Mouse (Mus musculus) spleen, adult 2 months (tissue): ENCODE measurements around the gene Tmx2.

Experiments
- CTCF ChIP-seq: fragments of 200-500 bp; IDR thresholded peaks from 2 replicates; pipeline ENCODE4 v1.5.1; 2011; ENCODE audit warnings: mild to moderate bottlenecking, inconsistent platforms; ENCODE audit not compliant: insufficient read depth, insufficient read length, insufficient replicate concordance; ENCODE audit errors: extremely low read depth
- POLR2A ChIP-seq: fragments of 200-500 bp; IDR thresholded peaks from 2 replicates; pipeline ENCODE4 v1.6.1; 2011; ENCODE audit warnings: low read depth, low read length, inconsistent platforms

- TF ChIP-seq POLR2A, result no peak
- TF ChIP-seq CTCF, result no peak
Measured at GRCm38 (mm10) chr2:84688080-84688844, 9.3 kb upstream of the Tmx2 start.
